ENCODE assay signal across 8 mouse cellular contexts in genomic region chr2:54085430-54086087, GRCm38 (mm10). TPM values are rescaled to one million over a fixed set of nuclear protein-coding genes. Genes with fewer than 3 reads are reported as not detected.
A peak's percentile ranks its signal among the peaks of the same experiment; 100 is the strongest.
DNase-seq lines count a peak whose midpoint lies in the region; ATAC-seq and TF ChIP-seq lines count a peak whose summit lies in the region.

Gene Rprm, minus strand, starts transcription at chr2:54085552.

- peak; percentile 67 to 81 for DNase-seq in heart, adult 2 months
- DNase-seq in kidney, adult 2 months: peak; percentile 77
- peak; percentile 96 for DNase-seq in limb, embryonic 10.5 days (ENCODE audit: low spot score)
- DNase-seq in spleen, adult 18-20 months: peak; percentile 34 to 71
- no peak for DNase-seq in adipocyte (ENCODE audit: low spot score)

- no peak within 1 kb of the TSS for H3K27ac ChIP-seq in bone marrow, adult 2 months (ENCODE audit: control insufficient read depth, insufficient read depth, low read depth, low read length, poor library complexity)
- 0 out of 2 replicates have a peak within 1 kb of the TSS, but pooled peaks have one; percentile 30 for H3K27ac ChIP-seq in embryonic facial prominence, embryonic 12.5 days
- H3K27ac ChIP-seq in heart, adult 2 months: no peak within 1 kb of the TSS
- no peak within 1 kb of the TSS for H3K27ac ChIP-seq in kidney, adult 2 months (ENCODE audit: insufficient read depth, low read depth, low read length)
- peak within 1 kb of the TSS; percentile 61; the same call in 1 of the 2 replicates for H3K27ac ChIP-seq in limb, embryonic 10.5 days
- H3K27ac ChIP-seq in midbrain, embryonic 12.5 days (replicated peaks): peak within 1 kb of the TSS; percentile 50

- no peak for TF ChIP-seq EP300 in heart, adult 2 months (IDR thresholded peaks at IDR 0.05; ENCODE audit: insufficient read depth, low read depth, low read length)

- peak within 1 kb of the TSS; percentile 53 for H3K9ac ChIP-seq in embryonic facial prominence, embryonic 12.5 days
- H3K9ac ChIP-seq in heart, adult 2 months (ENCODE audit: low read depth, low read length): no peak within 1 kb of the TSS
- peak within 1 kb of the TSS; percentile 53 for H3K9ac ChIP-seq in midbrain, embryonic 12.5 days (replicated peaks)

- intact Hi-C loops in heart, adult 2 months (cut with DNase I): loop anchor here (10.0 kb wide), 1 partner anchor 491 kb away; no protein-coding TSS in a partner anchor

- no peaks in the 10 kb centered on the region for H3K9me3 ChIP-seq in embryonic facial prominence, embryonic 12.5 days
- no peaks in the 10 kb centered on the region for H3K9me3 ChIP-seq in limb, embryonic 10.5 days (replicated peaks)
- H3K9me3 ChIP-seq in midbrain, embryonic 12.5 days: no peaks in the 10 kb centered on the region

- no peak for TF ChIP-seq POLR2A in bone marrow, adult 2 months (IDR thresholded peaks at IDR 0.05; ENCODE audit: borderline replicate concordance, control insufficient read depth, low read depth, low read length)
- no peak for TF ChIP-seq POLR2A in heart, adult 2 months (IDR thresholded peaks at IDR 0.05; ENCODE audit: insufficient read depth, low read depth, low read length)
- no peak for TF ChIP-seq POLR2A in kidney, adult 2 months (IDR thresholded peaks at IDR 0.05; ENCODE audit: low read depth, low read length)

- H3K4me1 ChIP-seq in bone marrow, adult 2 months (ENCODE audit: control insufficient read depth, insufficient read depth, low read length): 0 out of 2 replicates have a peak, but pooled peaks cover 1% of the 10 kb centered on the region
- peaks cover 9% of the 10 kb centered on the region; the same call in 1 of the 2 replicates for H3K4me1 ChIP-seq in embryonic facial prominence, embryonic 12.5 days
- no peaks in the 10 kb centered on the region for H3K4me1 ChIP-seq in heart, adult 2 months (ENCODE audit: control insufficient read depth, insufficient read depth, low read length)
- H3K4me1 ChIP-seq in kidney, adult 2 months (ENCODE audit: control insufficient read depth, insufficient read depth, low read length): no peaks in the 10 kb centered on the region
- H3K4me1 ChIP-seq in limb, embryonic 10.5 days: peaks cover 20% of the 10 kb centered on the region
- H3K4me1 ChIP-seq in midbrain, embryonic 12.5 days: peaks cover 11% of the 10 kb centered on the region; the same call in 1 of the 2 replicates

- H3K4me2 ChIP-seq in embryonic facial prominence, embryonic 12.5 days (replicated peaks): peak within 1 kb of the TSS; percentile 89
- peak within 1 kb of the TSS; percentile 63 for H3K4me2 ChIP-seq in midbrain, embryonic 12.5 days (replicated peaks)

- H3K27me3 ChIP-seq in embryonic facial prominence, embryonic 12.5 days: peaks cover 28% of the 10 kb centered on the region
- peaks cover 6% of the 10 kb centered on the region for H3K27me3 ChIP-seq in heart, adult 2 months (ENCODE audit: control insufficient read depth, insufficient read depth, low read length)
- no peaks in the 10 kb centered on the region; the same call in 1 of the 2 replicates for H3K27me3 ChIP-seq in kidney, adult 2 months (replicated peaks; ENCODE audit: control insufficient read depth, insufficient read depth, low read length)
- peaks cover 53% of the 10 kb centered on the region for H3K27me3 ChIP-seq in limb, embryonic 10.5 days (ENCODE audit: low read depth, poor library complexity, severe bottlenecking)
- peaks cover 15% of the 10 kb centered on the region; the same call in 1 of the 2 replicates for H3K27me3 ChIP-seq in midbrain, embryonic 12.5 days

- 6% methylated on average over 27 of the region's 27 CpGs for WGBS in bone marrow, adult 2 months
- WGBS in embryonic facial prominence, embryonic 12.5 days: 5% methylated on average over 27 of the region's 27 CpGs
- WGBS in heart, adult 2 months: 4% methylated on average over 27 of the region's 27 CpGs
- WGBS in kidney, adult 2 months: 5% methylated on average over 27 of the region's 27 CpGs
- 4% methylated on average over 27 of the region's 27 CpGs for WGBS in limb, embryonic 10.5 days
- WGBS in midbrain, embryonic 12.5 days: 5% methylated on average over 27 of the region's 27 CpGs

- H3K79me2 ChIP-seq in heart, adult 2 months (replicated peaks; ENCODE audit: control insufficient read depth, insufficient read depth, low read length): no peaks in the 10 kb centered on the region

- H3K4me3 ChIP-seq in bone marrow, adult 2 months (replicated peaks; ENCODE audit: control insufficient read depth, low read depth, low read length): no peak within 1 kb of the TSS
- peak within 1 kb of the TSS; percentile 49 for H3K4me3 ChIP-seq in embryonic facial prominence, embryonic 12.5 days
- peak within 1 kb of the TSS; percentile 40 for H3K4me3 ChIP-seq in heart, adult 2 months
- H3K4me3 ChIP-seq in kidney, adult 2 months (ENCODE audit: insufficient read depth, low read depth, low read length): peak within 1 kb of the TSS; percentile 27; the same call in 1 of the 2 replicates
- H3K4me3 ChIP-seq in limb, embryonic 10.5 days: peak within 1 kb of the TSS; percentile 56
- H3K4me3 ChIP-seq in midbrain, embryonic 12.5 days: peak within 1 kb of the TSS; percentile 49

- no peaks in the 10 kb centered on the region for H3K36me3 ChIP-seq in embryonic facial prominence, embryonic 12.5 days
- no peaks in the 10 kb centered on the region for H3K36me3 ChIP-seq in heart, adult 2 months (ENCODE audit: control insufficient read depth, insufficient read depth, low read length)
- H3K36me3 ChIP-seq in kidney, adult 2 months (ENCODE audit: control insufficient read depth, insufficient read depth, low read length): no peaks in the 10 kb centered on the region
- H3K36me3 ChIP-seq in limb, embryonic 10.5 days: no peaks in the 10 kb centered on the region
- no peaks in the 10 kb centered on the region for H3K36me3 ChIP-seq in midbrain, embryonic 12.5 days

- TF ChIP-seq CTCF in bone marrow, adult 2 months (IDR thresholded peaks at IDR 0.05; ENCODE audit: control insufficient read depth, insufficient read depth, low read length): peak; percentile 24; the same call in 1 of the 2 replicates
- TF ChIP-seq CTCF in heart, adult 2 months (IDR thresholded peaks at IDR 0.05): peak; percentile 90
- TF ChIP-seq CTCF in kidney, adult 2 months (conservative IDR thresholded peaks at IDR 0.05; ENCODE audit: insufficient read depth, insufficient read length, low read depth, low read length): peak; percentile 62

- ATAC-seq in embryonic facial prominence, embryonic 12.5 days (ENCODE audit: insufficient number of reproducible peaks, insufficient read depth, low FRiP score, low TSS enrichment): peak; percentile 91
- peak; percentile 91 for ATAC-seq in midbrain, embryonic 12.5 days (ENCODE audit: low FRiP score, low read depth)

RNA-seq across cellular contexts. Expression of gene Rprm, which starts in this region (rescaled TPM):
- polyA plus RNA-seq in bone marrow, adult 2 months (2011; ENCODE audit: insufficient read depth, insufficient read length, low replicate concordance, missing spikeins): not detected in 2 replicates
- 41.4 and 41.9 TPM in 2 replicates for polyA plus RNA-seq in embryonic facial prominence, embryonic 12.5 days (2016; fragmentation: Nextera tagmentation; extraction: Ambion mirVana)
- under 1 TPM in 1 of 2 experiments, not detected in 1; 0.20 TPM for total RNA-seq in heart, adult 2 months (2021)
- 0.29 and 0.41 TPM in 2 replicates for polyA plus RNA-seq in heart, adult 2 months (2012; rRNA removed)
- 0.65 and 1.7 TPM in 2 replicates for polyA plus RNA-seq in kidney, adult 2 months (2012; rRNA removed)
- 3.7 and 12.4 TPM in 2 replicates for polyA plus RNA-seq in limb, embryonic 10.5 days (2016; fragmentation: Nextera tagmentation; extraction: Ambion mirVana)
- polyA plus RNA-seq in midbrain, embryonic 12.5 days (2016; fragmentation: Nextera tagmentation; extraction: Ambion mirVana): 48.3 and 60.7 TPM in 2 replicates

Comparison
In these comparisons a context has a peak if more than half of its experiments do, and no peak if none do; other contexts are left out.
1. Peak in DNase-seq and H3K4me3 ChIP-seq in heart, adult 2 months; RNA of the gene not detected or under 1 TPM.
2. H3K27ac ChIP-seq: peak in embryonic facial prominence, embryonic 12.5 days (single experiment), limb, embryonic 10.5 days (single experiment) and midbrain, embryonic 12.5 days (single experiment); none in bone marrow, adult 2 months (single experiment), heart, adult 2 months (single experiment) and kidney, adult 2 months (single experiment).
3. CTCF ChIP-seq: peak in every context shown above with its lines; median percentile 90 in heart, adult 2 months; 62 in kidney, adult 2 months; 24 in bone marrow, adult 2 months.